Mouse (Mus musculus) MEL (cell line): Measurements from ENCODE around the gene Slk.

Source experiments
- CTCF ChIP-seq, 3 experiments: IDR thresholded peaks in 2 of 3; conservative IDR thresholded peaks in 1 of 3; 2 replicates each; pipeline ENCODE4 v1.5.1; 2011 to 2012; ENCODE audit warnings: low read length in 3 of 3, low read depth in 2 of 3, mild to moderate bottlenecking in 2 of 3, improper control_type of control experiment in 1 of 3, inconsistent platforms in 1 of 3, mixed read lengths in 1 of 3, moderate library complexity in 1 of 3; ENCODE audit not compliant: control insufficient read depth in 1 of 3, insufficient read depth in 1 of 3, poor library complexity in 1 of 3, severe bottlenecking in 1 of 3
- EP300 ChIP-seq, 2 experiments: IDR thresholded peaks; 2 replicates each; pipeline ENCODE4 v1.6.1; 2011; ENCODE audit warnings: improper control_type of control experiment in 2 of 2, low read length in 2 of 2, low read depth in 1 of 2, mild to moderate bottlenecking in 1 of 2
- MAX ChIP-seq: IDR thresholded peaks from 2 replicates; pipeline ENCODE4 v1.6.1; 2011; ENCODE audit warnings: low read length, improper control_type of control experiment
- POLR2A ChIP-seq, 2 experiments: IDR thresholded peaks; 2 replicates each; pipeline ENCODE4 v1.6.1; 2011 to 2012; ENCODE audit warnings: low read length in 2 of 2, mild to moderate bottlenecking in 2 of 2, control low read depth in 1 of 2, improper control_type of control experiment in 1 of 2, low read depth in 1 of 2, moderate library complexity in 1 of 2; ENCODE audit not compliant: control insufficient read depth in 1 of 2, insufficient read depth in 1 of 2, poor library complexity in 1 of 2
- RCOR1 ChIP-seq: IDR thresholded peaks from 2 replicates; pipeline ENCODE4 v1.6.1; 2012; ENCODE audit warnings: low read depth, mild to moderate bottlenecking, inconsistent platforms, low read length, improper control_type of control experiment
- SIN3A ChIP-seq: IDR thresholded peaks from 2 replicates; pipeline ENCODE4 v1.6.1; 2012; ENCODE audit warnings: low read length, improper control_type of control experiment, inconsistent platforms
- USF2 ChIP-seq, 2 experiments: IDR thresholded peaks; 2 replicates each; pipeline ENCODE4 v1.6.1; 2011 to 2012; ENCODE audit warnings: improper control_type of control experiment in 2 of 2, low read length in 2 of 2, borderline replicate concordance in 1 of 2, inconsistent platforms in 1 of 2, low read depth in 1 of 2, mild to moderate bottlenecking in 1 of 2; ENCODE audit not compliant: insufficient read depth in 1 of 2

GRCm38 (mm10) chr19:47624940-47625711 lies 45.6 kb downstream of the Slk start:
- TF ChIP-seq SIN3A = no peak
- TF ChIP-seq EP300 (IDR thresholded peaks at IDR 0.05; ENCODE audit: low read depth in 1 of 2, low read length in 2 of 2) = no peak
- no peak for TF ChIP-seq POLR2A (IDR thresholded peaks at IDR 0.05; ENCODE audit: control insufficient read depth in 1 of 2, insufficient read depth in 1 of 2, low read depth in 1 of 2, low read length in 2 of 2, poor library complexity in 1 of 2)
- TF ChIP-seq CTCF (IDR thresholded peaks at IDR 0.05 in 2 of 3, conservative IDR thresholded peaks at IDR 0.05 in 1 of 3; ENCODE audit: control insufficient read depth in 1 of 3, insufficient read depth in 1 of 3, low read depth in 2 of 3, low read length in 3 of 3, poor library complexity in 1 of 3, severe bottlenecking in 1 of 3) = no peak
- 0 out of 4 replicates have a peak, but pooled peaks of 1 of the 2 experiments have one; percentile 0 for TF ChIP-seq USF2 (IDR thresholded peaks at IDR 0.05; ENCODE audit: borderline replicate concordance in 1 of 2, insufficient read depth in 1 of 2, low read depth in 1 of 2, low read length in 2 of 2)
- TF ChIP-seq MAX = no peak
- no peak for TF ChIP-seq RCOR1
